Mouse (Mus musculus): ENCODE measurements around the gene Cacnb2.

DNA sequence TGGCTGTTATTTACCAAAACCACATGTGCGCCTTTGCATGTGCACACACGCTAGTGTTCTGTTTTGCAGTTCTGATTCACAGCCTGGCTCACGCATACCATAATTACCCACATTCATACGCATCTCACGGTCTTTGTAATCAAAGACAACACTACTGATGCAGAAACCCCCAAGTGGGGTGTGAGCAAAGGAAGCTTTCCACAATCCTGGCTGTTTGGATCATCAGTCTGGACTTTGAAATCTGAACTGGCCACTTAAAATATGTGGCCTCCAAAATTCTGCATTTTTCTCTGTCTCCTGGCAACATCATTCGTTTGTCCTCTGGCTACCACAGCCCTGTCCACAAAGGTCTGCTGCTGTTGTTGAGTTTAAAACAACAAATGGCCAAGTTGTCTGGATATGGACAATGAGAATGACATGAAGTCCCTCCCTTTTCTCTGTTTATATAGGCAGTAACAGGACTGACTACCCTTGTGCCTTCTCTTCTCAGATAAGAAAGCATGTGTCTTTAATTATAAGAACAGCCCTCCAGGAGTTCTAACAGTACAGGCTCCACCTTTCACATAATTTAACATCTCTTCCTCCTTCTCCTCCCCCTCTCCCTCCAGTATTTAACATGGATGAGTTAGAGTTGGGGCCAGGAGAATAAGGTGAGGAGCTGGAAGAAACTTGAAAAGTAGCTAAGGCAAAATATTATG is 204.9 kb downstream of the Cacnb2 start:
- TF ChIP-seq SMC3 (IDR thresholded peaks at IDR 0.05; ENCODE audit: low read depth, low read length) (no peak), EP300 (IDR thresholded peaks at IDR 0.05; ENCODE audit: low read depth in 1 of 2, low read length in 2 of 2) (no peak), SIN3A (IDR thresholded peaks at IDR 0.05; ENCODE audit: low read length) (no peak), CTCF (IDR thresholded peaks at IDR 0.05 in 2 of 3, conservative IDR thresholded peaks at IDR 0.05 in 1 of 3; ENCODE audit: control insufficient read depth in 1 of 3, insufficient read depth in 1 of 3, low read depth in 2 of 3, low read length in 3 of 3, poor library complexity in 1 of 3, severe bottlenecking in 1 of 3) (no peak), ELF1 (IDR thresholded peaks at IDR 0.05; ENCODE audit: low read depth, low read length) (no peak), RCOR1 (IDR thresholded peaks at IDR 0.05; ENCODE audit: low read depth, low read length) (no peak), POLR2A (IDR thresholded peaks at IDR 0.05; ENCODE audit: control insufficient read depth in 1 of 2, insufficient read depth in 1 of 2, low read depth in 1 of 2, low read length in 2 of 2, poor library complexity in 1 of 2) (no peak), BHLHE40 (IDR thresholded peaks at IDR 0.05; ENCODE audit: borderline replicate concordance, low read depth, low read length) (no peak)

Data from MEL (cell line).